In genomic region chr5:107840549-107841238, GRCm38 (mm10) we compare ENCODE assay signal across 17 mouse cellular contexts. TPM values are rescaled to one million over a fixed set of nuclear protein-coding genes. Genes with fewer than 3 reads are reported as not detected.
DNase-seq lines count a peak whose midpoint lies in the region; ATAC-seq and TF ChIP-seq lines count a peak whose summit lies in the region.
"Had no signal": no experiment of that assay in that cellular context is flagged by ENCODE, and none has a peak within 500 bp of the region (broad histone marks: within the 10 kb centered on the region; RNA-seq: fewer than 3 reads in every experiment).

No protein-coding gene starts in this region.

- peak; percentile 57; the same call in 1 of the 2 replicates for ATAC-seq in G1E (ENCODE audit: extremely low read depth, insufficient number of reproducible peaks, low FRiP score, poor library complexity, severe bottlenecking)
- ATAC-seq in granulocyte monocyte progenitor cell, adult 5-6 weeks (replicated peaks; ENCODE audit: poor library complexity, severe bottlenecking), result 0 out of 2 replicates have a peak, but pooled peaks have one; percentile 12
- ATAC-seq in neural tube, embryonic 15.5 days (ENCODE audit: low FRiP score), result no peak
- ATAC-seq: forebrain, embryonic 14.5 days; hindbrain, embryonic 16.5 days had no signal

- H3K36me3 ChIP-seq in G1E (replicated peaks), result peaks cover 38% of the 10 kb centered on the region
- 0 out of 2 replicates have a peak, but pooled peaks cover 4% of the 10 kb centered on the region for H3K36me3 ChIP-seq in neural tube, embryonic 15.5 days

- 98% methylated on average over 5 of the region's 5 CpGs for WGBS in neural tube, embryonic 15.5 days

- H3K27me3 ChIP-seq in G1E (ENCODE audit: insufficient read depth, low read length), result no peaks in the 10 kb centered on the region
- no peaks in the 10 kb centered on the region for H3K27me3 ChIP-seq in neural tube, embryonic 15.5 days (replicated peaks)
- H3K27me3 ChIP-seq: neural tube, embryonic 12.5 days had no signal

- no peak overlapping the region for H3K4me2 ChIP-seq in neural tube, embryonic 15.5 days
- H3K4me2 ChIP-seq: neural tube, embryonic 12.5 days had no signal

- H3K9me3 ChIP-seq in G1E (replicated peaks), result no peaks in the 10 kb centered on the region
- no peaks in the 10 kb centered on the region for H3K9me3 ChIP-seq in neural tube, embryonic 15.5 days (replicated peaks)
- H3K9me3 ChIP-seq: neural tube, embryonic 12.5 days had no signal

- H3K9ac ChIP-seq in neural tube, embryonic 15.5 days (replicated peaks), result no peak overlapping the region
- H3K9ac ChIP-seq: neural tube, embryonic 12.5 days had no signal

- H3K4me1 ChIP-seq in G1E (ENCODE audit: insufficient read depth, low read depth, low read length), result peaks cover 20% of the 10 kb centered on the region
- H3K4me1 ChIP-seq in neural tube, embryonic 15.5 days, result no peaks in the 10 kb centered on the region
- H3K4me1 ChIP-seq: neural tube, embryonic 12.5 days had no signal

- DNase-seq in G1E (ENCODE audit: low spot score), result no peak
- DNase-seq in naive thymus-derived CD4-positive, alpha-beta T cell, adult 2 months (ENCODE audit: low read depth), result peak; percentile 77
- DNase-seq in thymus, postnatal 4 days, result peak; percentile 23
- DNase-seq in natural killer cell, adult 2 months (ENCODE audit: low spot score in 2 of 2), result no peak
- DNase-seq in right cerebral cortex, adult 2 months (ENCODE audit: low spot score in 2 of 2), result no peak
- DNase-seq: cerebellum, postnatal 10 days; heart, postnatal 4 days; kidney, postnatal 4 days; lung, postnatal 10 days had no signal

- H3K27ac ChIP-seq in neural tube, embryonic 15.5 days (replicated peaks), result no peak overlapping the region
- H3K27ac ChIP-seq: neural tube, embryonic 12.5 days had no signal

- TF ChIP-seq CTCF in G1E (IDR thresholded peaks at IDR 0.05; ENCODE audit: low read depth, low read length), result no peak

- no peak overlapping the region for H3K4me3 ChIP-seq in G1E (ENCODE audit: low read depth, low read length)
- H3K4me3 ChIP-seq in neural tube, embryonic 15.5 days (replicated peaks), result no peak overlapping the region
- H3K4me3 ChIP-seq: neural tube, embryonic 12.5 days had no signal

RNA-seq across cellular contexts. Expression of gene Ube2d2b, which starts 10.8 kb away (rescaled TPM):
- total RNA-seq in G1E (2014; fragmentation: Nextera tagmentation) (not detected in 2 replicates), G1E (2017) (0.05 TPM in 1 of 2 replicates, not detected in the other)
- not detected in 2 replicates for polyA plus RNA-seq in G1E (2012)
- not detected in 2 replicates for total RNA-seq in granulocyte monocyte progenitor cell, adult 5-6 weeks (2014; fragmentation: Nextera tagmentation)
- not detected in 2 replicates for total RNA-seq in granulocyte monocyte progenitor cell, adult 5-6 weeks (2017)
- 0.12 and 0.24 TPM in 2 replicates for polyA plus RNA-seq in neural tube, embryonic 15.5 days (2015; fragmentation: Nextera tagmentation; extraction: Ambion mirVana)
- total RNA-seq: adrenal gland, adult 18-20 months; heart, postnatal 4 days; layer of hippocampus, postnatal 25 days; midbrain, postnatal 0 days had no signal

RNA-seq across cellular contexts. Expression of gene Evi5, which starts 34.2 kb away (rescaled TPM):
- total RNA-seq in G1E (2014; fragmentation: Nextera tagmentation) (58.1 and 94.2 TPM in 2 replicates), G1E (2017) (26.1 and 36.4 TPM in 2 replicates)
- 3.3 and 3.8 TPM in 2 replicates for polyA plus RNA-seq in G1E (2012)
- 21.4 and 22.4 TPM in 2 replicates for total RNA-seq in granulocyte monocyte progenitor cell, adult 5-6 weeks (2014; fragmentation: Nextera tagmentation)
- total RNA-seq in granulocyte monocyte progenitor cell, adult 5-6 weeks (2017), result 10.5 and 14.1 TPM in 2 replicates
- polyA plus RNA-seq in neural tube, embryonic 15.5 days (2015; fragmentation: Nextera tagmentation; extraction: Ambion mirVana), result 56.0 and 59.5 TPM in 2 replicates

RNA-seq across cellular contexts. Expression of gene Rpl5, which starts 59.6 kb away (rescaled TPM):
- total RNA-seq in G1E (2014; fragmentation: Nextera tagmentation) (875 and 1,036 TPM in 2 replicates), G1E (2017) (329 and 387 TPM in 2 replicates)
- polyA plus RNA-seq in G1E (2012), result 53.7 and 54.0 TPM in 2 replicates
- total RNA-seq in granulocyte monocyte progenitor cell, adult 5-6 weeks (2014; fragmentation: Nextera tagmentation), result 433 and 504 TPM in 2 replicates
- total RNA-seq in granulocyte monocyte progenitor cell, adult 5-6 weeks (2017), result 310 and 457 TPM in 2 replicates
- polyA plus RNA-seq in neural tube, embryonic 15.5 days (2015; fragmentation: Nextera tagmentation; extraction: Ambion mirVana), result 56.6 and 64.7 TPM in 2 replicates

Comparison
In these comparisons a context has a peak if more than half of its experiments do, and no peak if none do; other contexts are left out.
1. DNase-seq: peak in naive thymus-derived CD4-positive, alpha-beta T cell, adult 2 months (single experiment) and thymus, postnatal 4 days (single experiment); none in G1E (single experiment), natural killer cell, adult 2 months (0 of 2) and right cerebral cortex, adult 2 months (0 of 2).